Comparison of ENCODE assay signal across 12 mouse cellular contexts in the genomic region with DNA sequence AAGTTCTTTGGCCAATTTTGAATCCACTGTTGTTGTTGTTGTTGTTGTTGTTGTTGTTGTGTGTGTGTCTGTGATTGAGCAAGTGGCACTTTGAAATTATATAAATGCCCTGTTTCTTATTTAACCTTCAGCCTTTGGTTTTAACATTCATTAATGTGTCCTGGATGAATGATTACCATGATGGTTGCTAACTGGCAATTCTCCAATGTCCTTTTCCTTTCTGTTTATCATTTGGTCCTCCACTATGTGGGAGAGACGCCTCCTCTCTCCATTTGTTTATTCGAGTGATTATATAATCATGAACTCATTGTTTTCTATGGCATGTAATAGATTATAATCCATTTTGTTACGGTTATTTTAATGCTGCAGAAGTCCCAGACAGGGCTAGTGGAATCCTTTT. TPM values are rescaled to one million over a fixed set of nuclear protein-coding genes. Genes with fewer than 3 reads are reported as not detected.
"Had no signal": no experiment of that assay in that cellular context is flagged by ENCODE, and none has a peak within 500 bp of the region (broad histone marks: within the 10 kb centered on the region; RNA-seq: fewer than 3 reads in every experiment).

No protein-coding gene starts in this region.

- H3K27ac ChIP-seq: hindbrain, embryonic 12.5 days; limb, embryonic 12.5 days; macrophage; midbrain, embryonic 15.5 days; neural tube, embryonic 12.5 days; stomach, postnatal 0 days had no signal

- H3K36me3 ChIP-seq: hindbrain, embryonic 12.5 days; limb, embryonic 12.5 days; midbrain, embryonic 15.5 days; neural tube, embryonic 12.5 days had no signal

- H3K27me3 ChIP-seq: hindbrain, embryonic 12.5 days; limb, embryonic 12.5 days; midbrain, embryonic 15.5 days; neural tube, embryonic 12.5 days had no signal

- H3K4me2 ChIP-seq: hindbrain, embryonic 12.5 days; limb, embryonic 12.5 days; midbrain, embryonic 11.5 days; midbrain, embryonic 15.5 days; neural tube, embryonic 12.5 days had no signal

- H3K9ac ChIP-seq: hindbrain, embryonic 12.5 days; limb, embryonic 12.5 days; midbrain, embryonic 15.5 days; neural tube, embryonic 12.5 days had no signal

- DNase-seq: layer of hippocampus, adult 9-11 months; layer of hippocampus, postnatal 36 days; liver had no signal

- H3K4me1 ChIP-seq: hindbrain, embryonic 12.5 days; midbrain, embryonic 15.5 days; neural tube, embryonic 12.5 days had no signal

- H3K9me3 ChIP-seq: hindbrain, embryonic 12.5 days; limb, embryonic 12.5 days; megakaryocyte, embryonic 14.5 days; midbrain, embryonic 15.5 days; neural tube, embryonic 12.5 days had no signal

- H3K4me3 ChIP-seq: hindbrain, embryonic 12.5 days; limb, embryonic 12.5 days; megakaryocyte, embryonic 14.5 days; midbrain, embryonic 15.5 days; neural tube, embryonic 12.5 days had no signal

- ATAC-seq: hindbrain, embryonic 16.5 days; midbrain, embryonic 15.5 days had no signal

RNA-seq across cellular contexts. Expression of a gene that starts 23.0 kb away (rescaled TPM):
- polyA plus RNA-seq: macrophage; midbrain, embryonic 11.5 days had no signal

RNA-seq across cellular contexts. Expression of a gene that starts 33.3 kb away (rescaled TPM):
- polyA plus RNA-seq: midbrain, embryonic 11.5 days; midbrain, embryonic 15.5 days; neural tube, embryonic 12.5 days had no signal
